Mouse (Mus musculus) hindbrain, embryonic 12.5 days (tissue): Measurements from ENCODE around the gene Frmd4b. TPM values are rescaled to one million over a fixed set of nuclear protein-coding genes. Genes with fewer than 3 reads are reported as not detected.

Experiments
- ATAC-seq: fragments of 200-750 bp; cut with Nextera tagmentation; 2 replicates; pipeline ENCODE4 v1.8.0; 2017; ENCODE audit warnings: moderate TSS enrichment; ENCODE audit not compliant: low FRiP score
- H3K27ac ChIP-seq: fragments of 300-500 bp; sonication (generic); 2 replicates; pipeline ENCODE4 v1.5.1; 2016; ENCODE audit warnings: mild to moderate bottlenecking
- H3K27me3 ChIP-seq: fragments of 300-500 bp; sonication (generic); 2 replicates; pipeline ENCODE4 v1.6.1; 2016; ENCODE audit warnings: mild to moderate bottlenecking
- H3K36me3 ChIP-seq: fragments of 300-500 bp; sonication (generic); 2 replicates; pipeline ENCODE4 v1.6.1; 2016; ENCODE audit warnings: mild to moderate bottlenecking
- H3K4me1 ChIP-seq: fragments of 300-500 bp; sonication (generic); 2 replicates; pipeline ENCODE4 v1.6.1; 2016
- H3K4me2 ChIP-seq: fragments of 300-500 bp; sonication (generic); replicated peaks from 2 replicates; pipeline ENCODE4 v1.6.1; 2016; ENCODE audit warnings: mild to moderate bottlenecking
- H3K4me3 ChIP-seq: fragments of 300-500 bp; sonication (generic); 2 replicates; pipeline ENCODE4 v1.5.1; 2016; ENCODE audit warnings: mild to moderate bottlenecking
- H3K9ac ChIP-seq: fragments of 300-500 bp; sonication (generic); 2 replicates; pipeline ENCODE4 v1.6.1; 2016; ENCODE audit warnings: mild to moderate bottlenecking, moderate library complexity
- H3K9me3 ChIP-seq: fragments of 300-500 bp; sonication (generic); replicated peaks from 2 replicates; pipeline ENCODE4 v1.6.1; 2016; ENCODE audit warnings: mild to moderate bottlenecking
- WGBS: fragments of 180-500 bp; shearing (Covaris S2); methylation state at CpG from one replicate; pipeline ENCODE4 v1.1.7; 2016; 5-methylcytosine and 5-hydroxymethylcytosine counted together
- polyA plus RNA-seq: library from polyadenylated mRNA; unstranded; fragments of >200 nt; fragmentation: Nextera tagmentation; extraction: Ambion mirVana; gene quantifications from 2 replicates; pipeline ENCODE4 v1.2.1, GENCODE M21; 2016

Frmd4b gene
- polyA plus RNA-seq, 1 experiment from 2014 or later: 48.5 TPM

DNA sequence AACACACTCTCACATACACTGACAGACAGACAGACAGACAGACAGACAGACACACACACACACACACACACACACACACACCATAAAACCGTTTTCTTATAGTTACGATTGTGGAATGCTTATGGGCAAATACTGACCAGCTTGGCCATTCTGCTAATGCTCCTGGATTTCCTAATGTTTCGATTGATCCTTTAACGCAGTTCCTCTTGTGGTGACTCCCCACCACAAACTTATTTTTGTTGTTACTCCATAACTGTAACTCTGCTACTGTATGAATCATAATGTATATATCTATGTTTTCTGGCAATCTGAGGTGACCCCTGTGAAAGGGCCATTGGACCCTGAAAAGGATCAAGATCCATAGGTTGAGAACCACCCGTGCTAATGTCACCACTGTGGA lies 165.1 kb downstream of the Frmd4b start:
- no peak overlapping the region for H3K27ac ChIP-seq
- no peak overlapping the region for H3K9ac ChIP-seq
- WGBS: 86% methylated on average over 5 of the region's 5 CpGs
- ATAC-seq: no peak
- H3K4me2 ChIP-seq: no peak overlapping the region
- no peaks in the 10 kb centered on the region for H3K9me3 ChIP-seq
- peaks cover 5% of the 10 kb centered on the region for H3K4me1 ChIP-seq
- H3K27me3 ChIP-seq: no peaks in the 10 kb centered on the region
- H3K4me3 ChIP-seq: no peak overlapping the region
- no peaks in the 10 kb centered on the region for H3K36me3 ChIP-seq

DNA sequence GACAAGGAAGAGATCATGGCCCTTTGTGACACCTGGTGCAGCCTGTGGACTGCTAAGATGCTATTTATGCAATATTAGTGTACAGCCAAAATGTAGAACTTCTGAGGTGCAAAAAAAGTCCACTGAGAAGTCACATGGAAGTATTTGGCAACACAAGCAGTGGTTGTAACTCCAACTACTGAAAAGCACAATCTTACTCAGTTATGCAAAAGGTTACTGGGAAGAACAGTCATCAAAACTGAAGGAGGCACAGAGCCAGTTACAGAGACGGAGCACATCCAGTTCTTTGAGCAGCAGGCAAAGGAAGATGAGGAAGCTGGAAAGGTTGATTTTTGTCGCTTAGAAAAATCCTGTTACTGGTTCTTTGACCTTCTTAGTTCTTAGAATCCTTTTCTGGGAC lies 167.5 kb downstream of the Frmd4b start:
- no peaks in the 10 kb centered on the region for H3K27me3 ChIP-seq
- no peak overlapping the region for H3K4me3 ChIP-seq
- H3K4me2 ChIP-seq: no peak overlapping the region
- H3K4me1 ChIP-seq: no peaks in the 10 kb centered on the region
- H3K36me3 ChIP-seq: no peaks in the 10 kb centered on the region
- no peak overlapping the region for H3K9ac ChIP-seq
- no peaks in the 10 kb centered on the region for H3K9me3 ChIP-seq
- ATAC-seq: no peak
- no peak overlapping the region for H3K27ac ChIP-seq
- WGBS: 88% methylated on average over 2 of the region's 2 CpGs

DNA sequence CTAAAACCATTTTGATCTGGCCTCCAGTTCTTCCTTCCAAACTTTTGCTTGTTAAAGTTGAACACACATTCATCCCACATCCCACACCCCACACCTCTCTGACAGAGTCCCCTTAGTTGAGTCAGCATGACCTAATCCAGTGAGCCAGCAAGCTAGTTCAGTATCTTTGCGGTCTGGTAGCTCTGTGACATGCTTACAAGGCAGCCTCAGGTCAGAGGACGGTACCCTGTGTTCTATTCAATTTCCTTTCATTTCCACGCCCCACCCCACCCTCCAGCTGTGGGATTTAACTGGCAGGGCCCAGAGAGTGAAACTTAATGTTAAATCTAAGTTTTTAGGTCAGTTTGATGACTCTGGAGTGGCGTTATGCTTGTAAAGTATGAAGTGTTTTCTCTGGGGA lies 170.3 kb downstream of the Frmd4b start:
- H3K9ac ChIP-seq: no peak overlapping the region
- H3K4me3 ChIP-seq: no peak overlapping the region
- no peak overlapping the region for H3K4me2 ChIP-seq
- H3K27me3 ChIP-seq: no peaks in the 10 kb centered on the region
- no peak overlapping the region for H3K27ac ChIP-seq
- WGBS: 64% methylated on average over 4 of the region's 4 CpGs
- ATAC-seq: no peak
- H3K36me3 ChIP-seq: no peaks in the 10 kb centered on the region
- H3K4me1 ChIP-seq: 0 out of 2 replicates have a peak, but pooled peaks cover 2% of the 10 kb centered on the region
- H3K9me3 ChIP-seq: no peaks in the 10 kb centered on the region

DNA sequence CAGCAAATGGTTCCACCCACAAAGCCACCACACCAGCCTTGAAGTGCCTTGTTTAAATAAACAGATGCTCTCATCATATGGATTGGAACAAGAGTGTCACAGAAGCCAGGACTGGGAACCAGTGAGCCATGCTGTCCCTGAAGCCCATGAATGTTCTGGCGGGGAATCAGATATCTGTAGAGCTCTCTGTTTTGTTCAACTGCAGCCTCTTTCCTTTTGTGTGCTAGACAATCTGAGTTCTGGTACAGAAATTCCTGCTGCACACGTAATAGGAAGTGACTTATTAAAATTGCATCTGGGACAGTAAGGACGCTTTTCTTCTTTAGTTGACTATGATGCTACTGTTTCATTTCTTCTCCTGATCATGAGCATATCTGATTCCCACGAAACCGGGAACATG lies 173.2 kb downstream of the Frmd4b start:
- H3K4me2 ChIP-seq: no peak overlapping the region
- ATAC-seq: no peak

DNA sequence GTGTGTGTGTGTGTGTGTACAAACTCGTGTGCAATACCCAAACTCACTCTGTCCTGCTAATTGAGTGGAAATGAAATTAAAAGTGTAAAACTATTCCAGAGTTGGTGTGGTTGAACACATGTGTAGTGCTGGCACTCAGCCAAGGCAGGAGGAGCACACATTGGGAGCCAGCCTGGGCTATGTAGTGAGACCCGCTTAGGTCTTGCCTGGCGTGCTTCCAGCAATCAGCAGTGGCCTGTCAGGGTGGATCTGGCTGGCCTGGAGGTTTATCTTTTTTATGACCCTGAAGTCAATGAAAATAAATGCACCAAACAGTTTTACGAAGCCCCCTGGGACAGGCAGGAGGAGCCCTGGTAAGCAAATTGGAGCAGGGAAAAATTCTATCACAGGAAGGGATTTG lies 173.8 kb downstream of the Frmd4b start:
- Histone ChIP-seq H3K9me3 (no peaks in the 10 kb centered on the region), H3K27ac (no peak overlapping the region), H3K9ac (no peak overlapping the region), H3K4me1 (peaks cover 17% of the 10 kb centered on the region), H3K27me3 (no peaks in the 10 kb centered on the region), H3K4me3 (no peak overlapping the region), H3K4me2 (no peak overlapping the region), H3K36me3 (no peaks in the 10 kb centered on the region)
- no peak for ATAC-seq
- WGBS: 77% methylated on average over 4 of the region's 4 CpGs

More for the DNA sequence above, 173.2 kb downstream of the Frmd4b start:
- Histone ChIP-seq H3K27ac (no peak overlapping the region), H3K36me3 (no peaks in the 10 kb centered on the region), H3K4me1 (peaks cover 17% of the 10 kb centered on the region), H3K4me3 (no peak overlapping the region), H3K9ac (no peak overlapping the region), H3K9me3 (no peaks in the 10 kb centered on the region), H3K27me3 (no peaks in the 10 kb centered on the region)
- WGBS: 89% methylated on average over 5 of the region's 5 CpGs

DNA sequence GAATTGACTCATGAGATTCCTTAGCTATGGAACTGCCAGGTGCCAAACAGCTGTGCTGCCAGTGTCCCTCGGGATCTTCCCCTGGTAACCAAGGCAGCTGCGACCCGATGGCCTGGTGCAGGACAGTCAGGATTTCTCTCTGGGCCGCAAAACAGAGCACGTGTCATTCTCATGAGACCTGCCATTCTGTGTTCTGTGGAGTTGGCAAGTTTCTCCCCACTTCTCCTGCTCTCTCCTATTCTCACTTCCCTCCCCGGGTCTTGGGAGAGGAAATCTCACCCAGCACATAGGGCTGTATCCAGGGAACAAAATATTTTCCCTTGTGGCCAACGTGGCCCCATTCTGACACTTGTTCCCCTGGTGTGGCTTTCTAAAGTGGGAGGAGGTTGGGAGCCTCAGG lies 176.0 kb downstream of the Frmd4b start:
- no peak for ATAC-seq
- H3K4me3 ChIP-seq: no peak overlapping the region
- no peak overlapping the region for H3K4me2 ChIP-seq
- H3K9ac ChIP-seq: no peak overlapping the region
- H3K27ac ChIP-seq: no peak overlapping the region
- no peaks in the 10 kb centered on the region for H3K27me3 ChIP-seq
- H3K4me1 ChIP-seq: peaks cover 17% of the 10 kb centered on the region
- WGBS: 54% methylated on average over 7 of the region's 7 CpGs
- no peaks in the 10 kb centered on the region for H3K36me3 ChIP-seq
- no peaks in the 10 kb centered on the region for H3K9me3 ChIP-seq

DNA sequence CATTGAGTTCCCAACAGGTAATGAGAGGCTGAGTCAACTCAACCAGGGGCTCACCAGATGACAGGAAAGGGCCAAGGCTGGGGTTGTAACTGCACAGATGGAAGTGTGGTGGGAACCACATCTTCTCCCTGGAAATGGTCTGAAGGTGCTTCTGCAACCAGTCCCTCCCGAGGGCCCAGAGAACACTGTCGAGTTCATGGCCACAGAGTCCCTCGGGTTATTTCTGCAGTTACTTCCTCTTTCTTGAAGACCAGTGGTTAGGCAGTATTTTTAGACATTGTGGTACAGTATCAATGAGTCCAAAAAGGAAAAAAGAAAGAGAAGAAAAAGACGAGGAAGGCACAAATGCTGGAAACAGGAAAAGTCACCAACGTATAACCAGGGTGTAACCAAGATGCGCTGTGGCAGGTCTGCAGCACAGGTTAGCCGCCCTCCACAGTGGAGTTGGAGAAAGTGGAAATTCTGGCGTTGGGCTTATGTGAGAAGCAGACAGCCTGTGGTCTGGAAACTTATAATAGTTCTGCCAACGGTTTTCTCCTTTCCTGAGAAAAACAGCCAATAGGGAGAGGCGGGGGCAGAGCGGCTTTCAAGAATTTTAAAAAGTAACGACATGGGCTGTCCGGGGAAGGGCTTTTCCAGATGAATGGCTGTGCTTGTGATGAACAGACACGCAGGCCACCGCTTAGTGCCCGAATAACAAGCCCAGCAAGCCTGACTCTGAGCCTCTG lies 178.3 kb downstream of the Frmd4b start:
- ATAC-seq: no peak
- no peak overlapping the region for H3K4me3 ChIP-seq
- no peaks in the 10 kb centered on the region for H3K27me3 ChIP-seq
- no peaks in the 10 kb centered on the region for H3K36me3 ChIP-seq
- H3K4me2 ChIP-seq: no peak overlapping the region
- WGBS: 69% methylated on average over 16 of the region's 16 CpGs
- H3K9me3 ChIP-seq: no peaks in the 10 kb centered on the region
- no peak overlapping the region for H3K27ac ChIP-seq
- H3K4me1 ChIP-seq: peaks cover 17% of the 10 kb centered on the region
- no peak overlapping the region for H3K9ac ChIP-seq

DNA sequence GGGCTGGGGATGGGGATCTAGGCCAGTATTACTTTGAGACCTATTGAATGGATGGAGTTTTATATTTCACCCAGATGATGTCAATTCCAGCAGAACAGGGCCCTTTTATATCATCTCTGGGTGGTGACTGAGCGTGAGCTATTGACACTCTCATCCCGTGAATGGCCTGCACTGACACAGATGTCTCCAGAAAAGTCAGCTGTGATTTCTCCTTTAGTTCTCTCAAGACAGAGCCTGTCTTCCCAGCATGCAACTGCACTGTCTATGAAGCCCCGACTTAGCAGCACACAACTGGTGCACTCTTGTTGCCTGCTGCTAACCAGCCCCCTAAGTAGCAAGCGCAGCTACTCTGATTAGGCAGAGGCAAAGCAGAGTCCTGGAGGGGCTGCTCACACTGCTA lies 182.6 kb downstream of the Frmd4b start:
- Histone ChIP-seq H3K4me2 (no peak overlapping the region), H3K36me3 (no peaks in the 10 kb centered on the region), H3K27ac (no peak overlapping the region), H3K9me3 (no peaks in the 10 kb centered on the region), H3K4me1 (peaks cover 6% of the 10 kb centered on the region; the same call in 1 of the 2 replicates), H3K27me3 (no peaks in the 10 kb centered on the region), H3K9ac (no peak overlapping the region), H3K4me3 (no peak overlapping the region)
- 73% methylated on average over 4 of the region's 4 CpGs for WGBS
- no peak for ATAC-seq

DNA sequence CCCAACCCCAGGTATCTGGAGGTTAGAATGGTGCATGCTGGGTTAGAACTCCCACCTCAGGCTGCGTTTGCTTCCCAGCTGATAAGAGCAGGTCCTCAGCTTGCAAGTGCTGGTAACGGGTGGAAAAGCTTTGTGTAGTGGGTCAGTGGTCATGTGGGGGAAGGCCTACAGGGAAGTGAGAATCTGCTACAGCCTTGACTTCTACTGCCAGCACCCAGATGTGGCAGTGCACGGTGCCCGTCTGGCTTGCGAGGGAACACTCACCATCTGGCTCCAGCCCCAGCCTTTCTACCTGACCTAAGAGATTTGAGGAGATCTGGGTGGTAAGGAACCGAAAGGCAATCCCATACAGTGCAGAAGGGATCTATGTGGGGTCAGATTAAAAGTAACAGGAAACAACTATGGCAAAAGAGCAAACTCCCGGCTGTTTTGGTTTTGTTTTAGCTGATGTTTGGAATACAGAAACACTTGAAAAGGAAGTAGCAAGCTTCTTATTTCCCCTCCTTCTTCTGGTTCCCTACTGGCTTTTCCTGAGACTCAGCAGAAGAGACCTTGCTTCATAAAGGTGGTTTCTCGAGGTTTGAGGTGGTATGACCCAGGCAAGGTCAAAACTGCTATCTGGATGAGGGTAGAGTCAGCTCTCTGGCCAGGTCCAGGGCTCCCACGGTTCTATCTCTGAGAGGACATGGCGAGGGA lies 185.9 kb downstream of the Frmd4b start:
- H3K27me3 ChIP-seq: no peaks in the 10 kb centered on the region
- H3K9me3 ChIP-seq: no peaks in the 10 kb centered on the region
- no peak overlapping the region for H3K4me3 ChIP-seq
- no peak overlapping the region for H3K4me2 ChIP-seq
- H3K4me1 ChIP-seq: peaks cover 4% of the 10 kb centered on the region; the same call in 1 of the 2 replicates
- 88% methylated on average over 10 of the region's 10 CpGs for WGBS
- H3K9ac ChIP-seq: no peak overlapping the region
- no peak for ATAC-seq
- no peaks in the 10 kb centered on the region for H3K36me3 ChIP-seq
- no peak overlapping the region for H3K27ac ChIP-seq

DNA sequence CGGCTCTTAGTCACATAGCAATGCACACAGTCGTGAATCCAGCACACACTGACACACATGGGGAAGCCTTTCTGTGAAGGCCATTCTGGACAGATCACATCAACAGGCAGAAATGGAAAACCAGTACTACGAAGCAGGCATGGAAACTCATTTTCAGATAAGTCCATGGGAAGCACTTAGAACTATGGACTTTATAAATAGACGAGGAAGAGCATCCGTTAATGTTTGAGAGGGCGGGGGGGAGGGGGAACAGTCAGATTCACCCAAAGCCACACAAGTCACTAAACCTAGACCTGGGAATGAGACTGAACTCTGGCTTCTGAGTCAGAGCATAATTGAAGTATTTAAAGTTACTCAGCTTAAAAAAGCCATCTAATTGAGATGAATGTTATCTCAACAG lies 186.8 kb downstream of the Frmd4b start:
- Histone ChIP-seq H3K9me3 (no peaks in the 10 kb centered on the region), H3K27me3 (no peaks in the 10 kb centered on the region), H3K4me2 (no peak overlapping the region), H3K9ac (no peak overlapping the region), H3K27ac (no peak overlapping the region), H3K4me3 (no peak overlapping the region), H3K4me1 (peaks cover 4% of the 10 kb centered on the region; the same call in 1 of the 2 replicates), H3K36me3 (no peaks in the 10 kb centered on the region)
- 77% methylated on average over 6 of the region's 6 CpGs for WGBS
- no peak for ATAC-seq

DNA sequence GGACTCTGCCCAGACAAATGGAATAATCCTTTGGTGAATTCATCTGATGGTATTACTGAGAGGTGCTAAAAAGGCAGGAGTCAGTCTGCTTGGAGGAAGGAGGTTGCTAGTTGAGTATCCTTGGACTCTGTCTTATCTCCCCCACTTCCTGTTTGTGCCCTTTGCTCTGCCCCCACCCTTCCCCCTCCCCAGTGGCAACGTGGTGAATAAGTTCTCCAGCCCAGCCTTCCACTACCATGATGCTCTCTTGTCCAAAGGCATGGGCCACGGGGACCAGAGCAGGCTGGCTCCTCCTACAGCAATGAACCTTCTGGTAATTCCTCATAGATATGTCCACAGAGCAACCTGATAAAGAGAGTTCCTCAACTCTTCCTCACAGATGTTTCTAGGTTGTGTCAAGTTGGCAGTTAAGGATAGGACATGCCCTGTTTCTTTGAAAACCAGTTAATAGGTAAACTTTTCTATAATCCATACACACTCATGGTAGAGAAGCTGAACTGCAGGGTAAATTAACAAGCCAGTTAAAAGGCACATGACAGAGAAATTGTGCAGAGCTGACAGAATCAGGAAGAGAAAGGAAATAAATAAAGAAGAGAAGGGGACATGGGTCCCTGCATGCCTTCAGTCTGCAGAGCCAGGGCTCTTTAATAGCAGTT lies 187.5 kb downstream of the Frmd4b start:
- ATAC-seq: no peak
- Histone ChIP-seq H3K27me3 (no peaks in the 10 kb centered on the region), H3K27ac (no peak overlapping the region), H3K9ac (no peak overlapping the region), H3K4me1 (peaks cover 9% of the 10 kb centered on the region; the same call in 1 of the 2 replicates), H3K4me3 (no peak overlapping the region), H3K36me3 (no peaks in the 10 kb centered on the region), H3K9me3 (no peaks in the 10 kb centered on the region), H3K4me2 (no peak overlapping the region)
- 33% methylated on average over 2 of the region's 2 CpGs for WGBS

DNA sequence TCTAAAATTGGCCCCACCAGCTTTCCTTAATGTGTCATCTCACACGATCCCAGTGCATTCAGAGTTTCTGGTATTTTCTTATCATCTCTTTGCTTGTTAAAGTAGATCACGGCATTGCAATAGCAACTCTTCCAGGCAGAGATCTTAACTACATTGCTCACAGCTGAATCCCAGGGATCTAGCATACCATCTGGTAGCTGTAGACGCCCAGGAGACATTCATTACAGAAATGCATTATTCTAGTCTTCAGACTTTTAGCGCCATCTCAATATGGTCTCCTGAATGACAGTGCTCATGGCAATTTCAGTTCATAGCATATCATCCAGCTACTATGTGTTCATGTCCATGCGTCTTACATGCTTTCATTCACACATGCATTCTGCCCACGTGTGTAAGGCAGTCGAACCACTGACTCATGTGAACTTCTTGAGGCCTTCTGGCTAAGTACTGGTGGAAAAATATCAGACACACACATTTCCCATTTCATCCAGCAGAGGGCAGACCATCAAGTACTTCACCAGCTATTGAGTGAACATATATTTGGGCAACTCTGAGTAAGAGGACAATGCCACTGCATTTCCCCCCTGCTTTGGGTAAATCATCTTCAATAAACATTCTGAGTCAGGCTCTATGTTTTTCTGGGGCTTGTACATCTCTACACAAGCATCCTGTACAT lies 197.4 kb downstream of the Frmd4b start:
- Histone ChIP-seq H3K9ac (no peak overlapping the region), H3K27ac (no peak overlapping the region), H3K4me2 (no peak overlapping the region), H3K4me1 (no peaks in the 10 kb centered on the region), H3K27me3 (no peaks in the 10 kb centered on the region), H3K36me3 (no peaks in the 10 kb centered on the region), H3K9me3 (no peaks in the 10 kb centered on the region), H3K4me3 (no peak overlapping the region)
- WGBS: 70% methylated on average over 7 of the region's 7 CpGs
- ATAC-seq: no peak
